Mouse (Mus musculus) cerebellum, adult 2 months (tissue): ENCODE measurements around the gene Rbmxl1. TPM values are rescaled to one million over a fixed set of nuclear protein-coding genes. Genes with fewer than 3 reads are reported as not detected.

Experiments used
- DNase-seq, 2 experiments: peaks; one replicate each; pipeline ENCODE4 v3.0.0; 2021
- H3K27ac ChIP-seq: fragments of 200-500 bp; 2 replicates; pipeline ENCODE4 v1.5.1; 2012; ENCODE audit warnings: low read length, control low read depth, inconsistent platforms; ENCODE audit not compliant: insufficient read depth
- H3K27me3 ChIP-seq: fragments of 200-500 bp; 2 replicates; pipeline ENCODE4 v1.6.1; 2012; ENCODE audit warnings: inconsistent platforms, mild to moderate bottlenecking, low read length, moderate library complexity; ENCODE audit not compliant: control insufficient read depth, insufficient read depth
- H3K4me1 ChIP-seq: fragments of 200-500 bp; 2 replicates; pipeline ENCODE4 v1.6.1; 2011; ENCODE audit warnings: low read length; ENCODE audit not compliant: control insufficient read depth, insufficient read depth
- H3K4me3 ChIP-seq: fragments of 200-500 bp; replicated peaks from 2 replicates; pipeline ENCODE3; 2011; ENCODE audit warnings: mild to moderate bottlenecking, low read depth, low read length, control low read depth; ENCODE audit not compliant: insufficient read depth
- CTCF ChIP-seq: fragments of 200-500 bp; IDR thresholded peaks from 2 replicates; pipeline ENCODE4 v1.5.1; 2011; ENCODE audit warnings: low read depth, mild to moderate bottlenecking, control low read depth, low read length, moderate library complexity, borderline replicate concordance; ENCODE audit not compliant: insufficient read depth
- POLR2A ChIP-seq: fragments of 200-500 bp; IDR thresholded peaks from 2 replicates; pipeline ENCODE4 v1.6.1; 2011; ENCODE audit warnings: low read length, control low read depth, borderline replicate concordance; ENCODE audit not compliant: insufficient read depth
- WGBS: fragments of 180-500 bp; shearing (Covaris S2); methylation state at CpG from one replicate; pipeline ENCODE4 v1.1.7; 2018; 5-methylcytosine and 5-hydroxymethylcytosine counted together
- polyA plus RNA-seq: library from polyadenylated mRNA; depleted of rRNA; stranded (reverse); fragments of >200 nt; gene quantifications from 2 replicates; pipeline ENCODE4 v1.2.3, GENCODE M21; 2012; rRNA removed

The Rbmxl1 gene
- polyA plus RNA-seq, 1 experiment, result 58.6 TPM

DNA sequence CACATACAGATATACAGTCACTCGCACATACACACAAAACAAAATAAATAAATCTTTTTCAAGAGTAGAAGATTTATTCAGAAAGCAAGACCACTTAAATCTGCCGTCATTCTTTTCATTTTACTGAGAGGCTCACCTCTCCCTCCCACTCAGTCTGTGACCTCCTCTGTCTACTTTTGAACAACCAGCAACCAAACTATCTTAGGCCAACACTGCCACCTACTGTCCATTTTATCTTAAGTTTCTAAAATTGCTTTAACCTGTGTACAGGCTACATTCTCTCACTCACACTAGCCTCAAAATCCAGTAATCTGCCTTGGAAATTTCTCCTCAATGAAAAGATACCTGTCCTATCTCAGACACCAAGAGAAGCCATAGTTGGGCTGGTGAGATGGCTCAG lies 40.8 kb downstream of the Rbmxl1 start:
- H3K4me1 ChIP-seq, result no peaks in the 10 kb centered on the region
- H3K27me3 ChIP-seq, result no peaks in the 10 kb centered on the region
- H3K27ac ChIP-seq, result no peak overlapping the region
- no peak for TF ChIP-seq POLR2A
- no peak for DNase-seq
- H3K4me3 ChIP-seq, result no peak overlapping the region
- WGBS, result 89% methylated on average over 2 of the region's 2 CpGs

DNA sequence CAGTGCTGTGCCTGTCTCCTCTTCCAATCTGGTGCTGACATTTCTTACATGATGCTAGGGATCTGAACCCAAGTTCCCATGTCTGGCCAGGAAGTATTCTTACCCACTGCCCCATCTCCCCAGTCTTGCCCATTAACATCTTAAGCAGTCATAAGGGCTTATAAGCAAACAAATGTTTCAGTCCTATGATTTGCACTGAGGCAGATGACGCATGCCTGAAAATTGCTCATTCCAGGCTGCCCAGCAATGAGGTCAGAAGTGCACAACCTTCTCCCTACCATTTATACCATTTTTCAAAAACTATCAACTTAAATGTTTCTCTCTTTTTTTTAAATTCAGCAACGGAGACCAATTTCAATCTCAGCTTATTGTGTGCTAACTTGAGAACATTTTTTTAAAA lies 44.8 kb downstream of the Rbmxl1 start:
- no peak for TF ChIP-seq CTCF
- TF ChIP-seq POLR2A, result no peak
- WGBS, result 91% methylated on average over 2 of the region's 2 CpGs
- no peaks in the 10 kb centered on the region for H3K4me1 ChIP-seq

DNA sequence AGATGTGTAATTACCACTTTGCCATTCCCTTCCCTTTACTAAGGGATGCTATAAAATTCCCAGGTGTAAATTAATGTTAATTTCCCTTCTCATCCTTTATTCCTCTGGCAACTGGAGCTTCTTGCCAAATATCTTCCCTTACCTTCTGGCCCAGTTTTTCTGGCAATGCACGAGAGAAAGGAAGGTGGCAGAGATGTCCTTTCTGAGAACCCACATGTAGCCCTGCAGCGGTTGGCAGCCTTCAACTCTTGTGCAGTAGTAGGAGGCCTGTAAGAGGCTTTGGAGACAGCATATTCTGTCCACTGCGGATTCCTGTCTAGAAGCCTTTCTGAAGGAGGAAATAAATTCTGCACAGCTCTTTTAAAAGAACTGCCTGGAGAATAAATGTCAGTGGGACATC lies 52.3 kb downstream of the Rbmxl1 start:
- no peaks in the 10 kb centered on the region for H3K4me1 ChIP-seq
- WGBS, result 49% methylated on average over 3 of the region's 3 CpGs
- H3K27me3 ChIP-seq, result no peaks in the 10 kb centered on the region
- no peak for DNase-seq
- TF ChIP-seq CTCF (no peak), POLR2A (no peak)
- no peak overlapping the region for H3K27ac ChIP-seq
- H3K4me3 ChIP-seq, result no peak overlapping the region

More for the DNA sequence above, 44.8 kb downstream of the Rbmxl1 start:
- DNase-seq, result no peak
- Histone ChIP-seq H3K27me3 (no peaks in the 10 kb centered on the region), H3K27ac (no peak overlapping the region), H3K4me3 (no peak overlapping the region)

Other genes with a start within 250 kb of the Rbmxl1 start
- 0.55 and 0.80 TPM in 2 replicates for gene Pou4f2, start 72.3 kb downstream of the Rbmxl1 start, polyA plus RNA-seq
- 6.7 and 7.1 TPM in 2 replicates for gene Slc10a7, start 448 bp upstream of the Rbmxl1 start, polyA plus RNA-seq